Mouse (Mus musculus) neural tube, embryonic 14.5 days (tissue): Measurements from ENCODE around the gene Zfp72. TPM values are rescaled to one million over a fixed set of nuclear protein-coding genes. Genes with fewer than 3 reads are reported as not detected.

Experiments
- microRNA counts: library from miRNA; unstranded; fragments of <30 nt; microRNA quantifications from one replicate; lab custom pipeline; 2016
- microRNA-seq: library from miRNA; unstranded; fragments of <30 nt; microRNA quantifications from one replicate; pipeline ENCODE4, GENCODE M21; 2016
- polyA plus RNA-seq: library from polyadenylated mRNA; unstranded; fragments of >200 nt; fragmentation: Nextera tagmentation; extraction: Ambion mirVana; gene quantifications from 2 replicates; pipeline ENCODE4 v1.2.1, GENCODE M21; 2014

Gene Zfp72
- polyA plus RNA-seq, 1 experiment from 2014 or later = 9.4 TPM

MicroRNA genes within 50 kb of the gene (microRNA counts, 519-probe panel; counts per million panel counts)
- microRNA mmu-miR-692 (lab: Ali Mortazavi, UCI) = not detected

Small RNAs within 50 kb of the gene (microRNA-seq; reads per million reads assigned to microRNA genes)
- not detected for gene Mir692-3

Other genes with a start within 250 kb of the Zfp72 start
- 113 and 121 TPM in 2 replicates for gene Exoc3, start 182.1 kb downstream of the Zfp72 start, polyA plus RNA-seq
- gene Ahrr, start 98.5 kb downstream of the Zfp72 start, polyA plus RNA-seq = 0.20 and 0.48 TPM in 2 replicates
- gene Pdcd6, start 73.3 kb downstream of the Zfp72 start, polyA plus RNA-seq = 116 and 122 TPM in 2 replicates
- 199 and 210 TPM in 2 replicates for gene Sdha, start 40.6 kb downstream of the Zfp72 start, polyA plus RNA-seq
- gene Ccdc127, start 40.5 kb downstream of the Zfp72 start, polyA plus RNA-seq = 47.4 and 52.5 TPM in 2 replicates
- not detected in 2 replicates for gene Lrrc14b, start 26.8 kb downstream of the Zfp72 start, polyA plus RNA-seq
- gene Ftl1-ps1, start 8.9 kb upstream of the Zfp72 start, polyA plus RNA-seq = 72.0 and 81.0 TPM in 2 replicates
- gene Zfp825, start 103.2 kb upstream of the Zfp72 start, polyA plus RNA-seq = 14.8 and 16.8 TPM in 2 replicates
- 4.7 and 4.8 TPM in 2 replicates for gene Erap1, start 248.7 kb upstream of the Zfp72 start, polyA plus RNA-seq